Mouse (Mus musculus): ENCODE results near the gene Dstn.

The Dstn gene

GRCm38 (mm10) chr2:143951028-143951420 is 35.9 kb downstream of the Dstn start:
- in situ Hi-C loops (cut with MboI; ENCODE audit: unreplicated experiment in 2 of 2) = loop anchor here (25.0 kb wide), 1 partner anchor 839 kb away; no protein-coding TSS in a partner anchor

- in situ Hi-C loops (cut with MboI; ENCODE audit: unreplicated experiment in 2 of 2) = loop anchor here (25.0 kb wide), 1 partner anchor 839 kb away; no protein-coding TSS in a partner anchor
Observed at GRCm38 (mm10) chr2:143951546-143952315, 36.6 kb downstream of the Dstn start.

- in situ Hi-C loops (cut with MboI; ENCODE audit: unreplicated experiment in 2 of 2) = loop anchor here (25.0 kb wide), 1 partner anchor 842 kb away; no protein-coding TSS in a partner anchor
Observed at GRCm38 (mm10) chr2:143953944-143954343, 38.8 kb downstream of the Dstn start.

GRCm38 (mm10) chr2:143955004-143955403 is 39.9 kb downstream of the Dstn start:
- in situ Hi-C loops (cut with MboI; ENCODE audit: unreplicated experiment in 2 of 2) = loop anchor here (25.0 kb wide), 1 partner anchor 843 kb away; no protein-coding TSS in a partner anchor

- in situ Hi-C loops (cut with MboI; ENCODE audit: unreplicated experiment in 2 of 2) = loop anchor here (25.0 kb wide), 1 partner anchor 843 kb away; no protein-coding TSS in a partner anchor
Observed at GRCm38 (mm10) chr2:143955746-143956145, 40.6 kb downstream of the Dstn start.

- in situ Hi-C loops (cut with MboI; ENCODE audit: unreplicated experiment in 2 of 2) = loop anchor here (25.0 kb wide), 1 partner anchor 850 kb away; no protein-coding TSS in a partner anchor
Observed at GRCm38 (mm10) chr2:143962192-143962591, 47.1 kb downstream of the Dstn start.

GRCm38 (mm10) chr2:143963318-143963717 is 48.2 kb downstream of the Dstn start:
- in situ Hi-C loops (cut with MboI; ENCODE audit: unreplicated experiment in 2 of 2) = loop anchor here (25.0 kb wide), 1 partner anchor 851 kb away; no protein-coding TSS in a partner anchor

- in situ Hi-C loops (cut with MboI; ENCODE audit: unreplicated experiment in 2 of 2) = loop anchor here (25.0 kb wide), 1 partner anchor 857 kb away; no protein-coding TSS in a partner anchor
Observed at GRCm38 (mm10) chr2:143969260-143969659, 54.1 kb downstream of the Dstn start.

GRCm38 (mm10) chr2:143970841-143971240 is 55.7 kb downstream of the Dstn start:
- in situ Hi-C loops (cut with MboI; ENCODE audit: unreplicated experiment in 2 of 2) = loop anchor here (25.0 kb wide), 1 partner anchor 859 kb away; no protein-coding TSS in a partner anchor

GRCm38 (mm10) chr2:143971887-143972286 is 56.8 kb downstream of the Dstn start:
- in situ Hi-C loops (cut with MboI; ENCODE audit: unreplicated experiment in 2 of 2) = loop anchor here (25.0 kb wide), 1 partner anchor 860 kb away; no protein-coding TSS in a partner anchor

GRCm38 (mm10) chr2:143973161-143973560 is 58.0 kb downstream of the Dstn start:
- in situ Hi-C loops (cut with MboI; ENCODE audit: unreplicated experiment in 2 of 2) = loop anchor here (25.0 kb wide), 1 partner anchor 861 kb away; no protein-coding TSS in a partner anchor

GRCm38 (mm10) chr2:143975146-143975649 is 60.1 kb downstream of the Dstn start:
- in situ Hi-C loops (cut with MboI; ENCODE audit: unreplicated experiment in 2 of 2) = loop anchor here in 1 of 2 experiments (25.0 kb wide), 1 partner anchor 612 kb away; the partner anchor contains the start of genes Dtd1 and Smim26

- in situ Hi-C loops (cut with MboI; ENCODE audit: unreplicated experiment in 2 of 2) = loop anchor here in 1 of 2 experiments (25.0 kb wide), 1 partner anchor 609 kb away; the partner anchor contains the start of genes Dtd1 and Smim26
Observed at GRCm38 (mm10) chr2:143978444-143979147, 63.5 kb downstream of the Dstn start.

- in situ Hi-C loops (cut with MboI; ENCODE audit: unreplicated experiment in 2 of 2) = loop anchor here (5.0 to 25.0 kb wide), 3 partner anchors 144 to 606 kb away; partner anchors contain the start of genes Dtd1 (in 1 of the 2) and Smim26 (in 1 of the 2)
Observed at GRCm38 (mm10) chr2:143980781-143981398, 65.8 kb downstream of the Dstn start.

- in situ Hi-C loops (cut with MboI; ENCODE audit: unreplicated experiment in 2 of 2) = loop anchor here (5.0 to 25.0 kb wide), 3 partner anchors 145 to 605 kb away; partner anchors contain the start of genes Dtd1 (in 1 of the 2) and Smim26 (in 1 of the 2)
Observed at GRCm38 (mm10) chr2:143982152-143982551, 67.0 kb downstream of the Dstn start.

- in situ Hi-C loops (cut with MboI; ENCODE audit: unreplicated experiment in 2 of 2) = loop anchor here (5.0 to 25.0 kb wide), 3 partner anchors 146 to 604 kb away; partner anchors contain the start of genes Dtd1 (in 1 of the 2) and Smim26 (in 1 of the 2)
Observed at GRCm38 (mm10) chr2:143982901-143983300, 67.8 kb downstream of the Dstn start.

GRCm38 (mm10) chr2:143983482-143983881 is 68.4 kb downstream of the Dstn start:
- in situ Hi-C loops (cut with MboI; ENCODE audit: unreplicated experiment in 2 of 2) = loop anchor here (5.0 to 25.0 kb wide), 3 partner anchors 146 to 604 kb away; partner anchors contain the start of genes Dtd1 (in 1 of the 2) and Smim26 (in 1 of the 2)

- in situ Hi-C loops (cut with MboI; ENCODE audit: unreplicated experiment in 2 of 2) = loop anchor here in 1 of 2 experiments (25.0 kb wide), 1 partner anchor 600 kb away; the partner anchor contains the start of genes Dtd1 and Smim26
Observed at GRCm38 (mm10) chr2:143987485-143987884, 72.4 kb downstream of the Dstn start.

GRCm38 (mm10) chr2:143988016-143988415 is 72.9 kb downstream of the Dstn start:
- in situ Hi-C loops (cut with MboI; ENCODE audit: unreplicated experiment in 2 of 2) = loop anchor here in 1 of 2 experiments (25.0 kb wide), 1 partner anchor 599 kb away; the partner anchor contains the start of genes Dtd1 and Smim26
